Mouse (Mus musculus) G1E (cell line): ENCODE measurements around the gene Zxdc.

Source experiments
- CTCF ChIP-seq: IDR thresholded peaks from 2 replicates; pipeline ENCODE4 v1.5.1; 2012; ENCODE audit warnings: low read depth, low read length, inconsistent platforms, mixed read lengths
- GATA1 ChIP-seq: IDR thresholded peaks from 2 replicates; pipeline ENCODE4 v1.6.1; 2012; ENCODE audit warnings: borderline replicate concordance, low read length, inconsistent platforms, mixed read lengths
- GATA2 ChIP-seq: IDR thresholded peaks from 2 replicates; pipeline ENCODE4 v1.6.1; 2012; ENCODE audit warnings: low read depth, low read length, inconsistent platforms, borderline replicate concordance
- TAL1 ChIP-seq: conservative IDR thresholded peaks from 2 replicates; pipeline ENCODE4 v1.6.1; 2012; ENCODE audit warnings: low read depth, low read length, inconsistent platforms, mixed read lengths

DNA sequence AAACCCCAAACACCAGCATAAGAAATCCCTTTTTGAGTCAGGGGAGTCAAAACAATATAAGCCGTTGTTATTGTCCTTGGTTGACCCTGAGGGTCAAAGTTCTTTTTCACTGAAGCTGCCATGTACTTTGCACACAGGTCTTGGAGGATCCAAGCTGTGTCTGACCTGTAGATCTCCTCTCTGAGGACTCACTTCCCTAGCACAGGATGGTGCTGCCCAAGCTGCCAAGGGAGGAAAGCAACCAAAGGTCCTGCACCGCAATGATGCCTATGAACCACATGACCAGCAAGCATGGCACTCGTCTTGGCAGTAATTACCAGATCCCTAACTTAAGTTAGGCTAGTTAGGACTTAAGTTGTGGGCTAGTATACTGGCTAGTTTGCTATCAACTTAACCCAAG lies 56.1 kb downstream of the Zxdc start:
- TF ChIP-seq CTCF (no peak), GATA1 (no peak), TAL1 (no peak), GATA2 (no peak)
